Mouse (Mus musculus) large intestine, adult 2 months (tissue): ENCODE data around the gene Gcnt3. TPM values are rescaled to one million over a fixed set of nuclear protein-coding genes. Genes with fewer than 3 reads are reported as not detected.
"Not testable (repeated sequence)": the region's sequence is repeated elsewhere in the genome, so short reads cannot be mapped to it uniquely, and the experiment has no call there.

Source experiments
- DNase-seq: peaks from one replicate; pipeline ENCODE4 v3.0.0-alpha.2; 2012; ENCODE audit warnings: low read depth, low spot score
- WGBS: fragments of 180-500 bp; shearing (Covaris S2); methylation state at CpG from one replicate; pipeline ENCODE4 v1.1.7; 2018; 5-methylcytosine and 5-hydroxymethylcytosine counted together
- polyA plus RNA-seq: library from polyadenylated mRNA; depleted of rRNA; stranded (reverse); fragments of >200 nt; gene quantifications from 2 replicates; pipeline ENCODE4 v1.2.3, GENCODE M21; 2012

The Gcnt3 gene
- polyA plus RNA-seq, 1 experiment: 17.8 TPM

DNA sequence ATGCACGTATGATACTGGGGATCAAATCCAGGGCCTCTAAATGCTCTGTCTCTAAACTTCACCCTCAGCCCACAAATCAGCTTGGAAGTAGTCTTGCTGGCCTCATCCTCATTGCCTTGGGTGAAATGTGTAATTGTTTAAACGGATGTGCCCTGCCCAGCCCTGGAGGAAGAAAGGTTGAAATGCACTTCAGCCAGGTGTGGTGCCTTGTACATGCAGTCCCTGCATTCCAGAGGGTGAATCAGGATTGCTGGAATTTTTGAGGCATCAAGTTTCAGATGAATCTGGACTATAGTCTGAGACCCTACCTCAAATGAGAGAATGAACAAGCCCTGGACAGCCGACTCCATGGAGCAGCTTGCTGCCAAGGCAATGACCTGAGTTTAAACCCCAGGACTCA lies 10.0 kb upstream of the Gcnt3 start:
- WGBS: 31% methylated on average over 3 of the region's 3 CpGs
- no peak for DNase-seq

DNA sequence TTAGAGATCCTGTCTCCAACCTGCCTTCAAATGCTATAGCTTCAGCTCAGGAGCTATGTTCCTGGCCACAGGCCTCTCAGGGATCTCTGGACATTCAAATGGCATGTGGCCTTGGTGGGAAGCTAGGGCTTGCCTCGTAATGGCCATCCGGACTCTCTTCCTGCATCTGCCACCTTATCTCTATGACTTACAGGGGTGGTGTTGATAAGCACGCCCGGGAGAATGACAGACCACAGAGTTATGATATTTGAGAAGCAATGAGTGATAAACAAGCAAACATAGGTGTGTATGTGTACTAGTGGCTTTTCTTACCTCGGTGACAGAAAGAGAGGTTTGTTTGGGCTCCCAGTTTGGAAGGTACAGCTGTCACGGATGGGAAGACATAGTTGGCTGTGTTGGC lies 8.4 kb upstream of the Gcnt3 start:
- WGBS: 33% methylated on average over 6 of the region's 6 CpGs
- no peak for DNase-seq

DNA sequence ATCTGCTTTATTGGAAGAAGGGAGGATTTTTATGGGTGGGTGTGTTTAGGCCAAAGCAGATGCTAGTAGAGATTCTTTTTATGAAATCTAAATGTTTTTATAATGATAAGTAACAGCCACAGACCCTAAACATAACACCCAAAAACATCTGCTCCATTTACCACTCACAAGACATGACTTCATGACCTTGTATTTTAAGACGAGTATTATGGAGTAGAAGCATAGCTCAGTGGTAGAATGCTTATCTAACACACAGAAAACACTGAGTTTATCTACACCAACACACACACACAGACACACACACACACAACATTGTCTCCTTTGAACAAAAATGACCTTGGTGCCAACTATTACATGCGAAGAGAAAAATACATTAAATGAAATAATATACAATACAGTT lies 7.0 kb upstream of the Gcnt3 start:
- no peak for DNase-seq
- 36% methylated on average over 2 of the region's 2 CpGs for WGBS

DNA sequence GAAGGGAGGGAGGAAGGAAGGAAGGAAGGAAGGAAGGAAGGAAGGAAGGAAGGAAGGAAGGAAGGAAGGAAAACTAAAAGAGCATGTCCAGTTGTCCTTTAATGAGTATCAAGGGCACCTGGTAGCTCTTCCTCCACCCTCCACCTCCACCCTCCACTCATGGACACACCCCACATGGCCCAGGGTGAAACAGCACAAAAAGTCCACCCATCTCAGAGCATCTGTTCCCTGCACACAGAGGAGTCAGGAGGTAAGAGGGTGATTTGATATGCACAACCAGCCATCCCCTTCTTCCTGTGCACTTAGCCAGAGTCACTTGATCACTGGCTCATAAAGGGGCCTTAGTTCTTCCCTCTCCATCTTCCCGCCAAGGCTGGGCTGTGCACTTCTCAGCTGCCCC lies 5.0 kb upstream of the Gcnt3 start:
- 68% methylated on average over 1 of the region's 1 CpGs for WGBS
- DNase-seq: no peak

DNA sequence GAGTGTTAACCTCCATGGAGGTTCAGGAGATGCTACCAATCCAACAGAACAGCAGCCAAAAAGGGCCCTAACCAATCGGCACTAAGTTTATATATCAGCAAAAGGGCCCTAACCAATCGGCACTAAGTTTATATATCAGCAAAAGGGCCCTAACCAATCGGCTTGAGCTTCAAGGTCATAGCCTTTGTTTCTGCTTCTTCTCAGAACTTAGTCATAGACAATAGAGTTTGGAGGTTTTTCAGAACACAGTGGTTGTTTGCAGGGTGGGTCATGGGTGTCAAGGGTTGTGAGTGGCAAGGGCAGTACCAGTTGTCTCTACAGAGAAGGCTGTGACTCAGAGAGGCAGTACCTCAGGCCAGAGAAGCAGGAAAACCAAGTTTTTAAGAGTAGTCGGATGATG lies 4.2 kb upstream of the Gcnt3 start:
- 81% methylated on average over 4 of the region's 4 CpGs for WGBS
- no peak for DNase-seq

DNA sequence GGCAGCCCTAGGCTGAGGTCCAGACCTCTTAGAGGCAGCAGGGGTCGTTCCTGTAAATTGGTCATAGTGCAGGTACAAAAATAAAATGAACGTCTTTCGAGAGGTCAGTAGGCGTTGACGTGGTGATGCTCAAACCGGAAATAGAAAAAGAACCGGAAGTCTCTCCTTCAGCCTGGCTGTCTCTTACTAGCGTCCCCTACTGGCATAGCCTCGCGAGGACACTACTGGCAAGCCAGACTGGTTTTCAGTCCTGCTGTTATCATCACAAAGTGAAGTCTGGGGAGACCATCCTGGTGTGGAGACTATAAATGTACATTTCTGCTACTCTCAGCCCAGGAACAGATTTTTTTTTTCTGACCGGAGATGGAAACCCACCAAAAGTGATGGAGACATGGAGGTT lies 2.7 kb upstream of the Gcnt3 start:
- WGBS: 67% methylated on average over 11 of the region's 11 CpGs
- DNase-seq: no peak

DNA sequence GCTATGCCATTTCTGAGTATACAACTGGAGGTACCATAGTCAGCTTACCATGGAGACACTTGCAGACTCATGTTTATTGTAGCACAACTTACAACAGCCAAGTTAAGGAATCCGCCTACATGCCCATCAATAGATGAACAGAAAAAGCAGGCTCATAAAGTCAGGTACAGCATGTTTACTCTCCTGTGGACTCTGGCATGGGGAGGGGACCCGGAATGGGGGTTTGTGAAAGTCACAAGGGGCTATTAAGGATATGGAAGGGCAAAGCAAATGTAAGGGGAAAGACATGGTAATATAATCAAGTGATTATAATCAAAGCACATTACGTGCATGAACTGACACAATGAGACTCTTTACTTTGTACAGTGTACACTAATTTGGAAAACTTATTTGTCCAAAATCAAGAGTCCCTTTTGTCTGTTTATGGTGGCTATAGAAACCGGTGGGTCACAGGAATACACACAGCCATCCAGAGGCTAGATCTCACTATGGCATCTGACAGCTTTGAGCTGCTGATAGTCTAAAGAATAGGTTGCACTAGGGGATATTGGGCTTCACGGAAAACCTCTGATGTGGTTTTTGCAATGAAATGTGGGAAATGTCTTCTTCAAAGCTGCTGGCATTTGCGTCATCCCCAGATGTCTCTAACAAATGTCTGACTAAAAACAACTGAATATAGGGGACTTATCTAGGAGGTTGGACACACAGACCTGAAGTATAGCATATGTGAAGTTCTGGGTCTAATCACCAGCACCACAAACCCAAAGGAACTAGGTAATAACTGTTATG lies 1.9 kb upstream of the Gcnt3 start:
- no peak for DNase-seq
- 26% methylated on average over 6 of the region's 6 CpGs for WGBS

DNA sequence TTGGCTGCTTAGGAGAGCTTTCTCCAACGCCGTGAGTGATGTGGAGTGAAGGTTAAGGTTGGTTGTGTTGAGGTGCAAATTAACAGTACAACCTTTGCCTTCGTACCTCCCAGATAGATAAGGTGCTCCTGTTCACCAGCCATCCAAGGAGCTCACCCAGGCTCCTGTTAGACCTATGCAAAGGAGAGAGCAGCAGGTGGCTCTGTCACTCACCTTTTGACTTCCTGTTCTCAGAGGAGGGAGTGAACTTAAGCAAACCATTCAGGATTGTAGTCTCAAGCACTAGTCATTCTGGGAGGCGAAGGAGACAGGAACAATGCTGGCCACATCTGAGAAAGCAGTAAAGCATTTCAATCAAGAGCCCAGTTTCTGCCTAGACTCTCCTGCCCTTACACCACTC lies 1.2 kb downstream of the Gcnt3 start:
- 23% methylated on average over 4 of the region's 4 CpGs for whole genome bisulfite sequencing
- no peak for DNase-seq

DNA sequence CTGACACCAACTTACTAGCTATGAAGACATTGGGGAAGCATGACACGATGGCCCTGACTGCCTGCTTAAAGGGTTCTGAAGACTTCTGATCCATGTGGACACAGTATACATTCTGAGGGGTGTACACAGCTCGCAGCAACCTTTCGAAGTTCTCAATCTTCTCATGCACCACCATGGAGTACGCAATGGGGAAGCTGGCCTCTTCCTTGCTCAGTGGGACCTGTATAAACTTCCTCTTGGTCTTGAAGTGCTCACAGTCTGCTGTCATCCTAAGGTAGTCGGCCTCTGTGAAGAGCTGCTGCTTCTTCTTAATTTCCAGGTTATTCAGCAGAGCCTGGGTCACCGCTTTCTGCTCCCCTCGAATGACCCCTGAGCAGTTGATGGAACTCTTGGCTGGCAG lies 3.2 kb downstream of the Gcnt3 start:
- 71% methylated on average over 7 of the region's 7 CpGs for WGBS
- no peak for DNase-seq

DNA sequence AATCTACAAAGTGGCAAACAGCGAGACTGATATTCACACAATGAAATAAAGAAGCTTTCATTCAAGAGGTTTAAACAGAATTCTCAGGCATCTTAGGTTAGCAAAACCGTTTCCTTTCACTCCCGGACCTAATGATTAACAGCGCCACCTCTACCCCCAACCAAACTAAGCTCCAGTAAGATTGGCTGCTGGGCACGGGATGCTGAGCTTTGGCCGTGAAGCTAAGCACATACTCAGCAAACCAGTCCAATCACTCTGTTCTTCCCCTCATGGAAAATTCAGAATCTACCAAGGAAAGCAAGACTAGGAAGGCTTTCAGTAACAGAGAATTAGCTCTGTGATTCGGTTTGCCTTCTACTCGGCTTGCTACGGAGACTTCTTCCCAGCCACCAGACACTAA lies 4.8 kb downstream of the Gcnt3 start:
- DNase-seq: no peak
- 26% methylated on average over 9 of the region's 9 CpGs for WGBS

DNA sequence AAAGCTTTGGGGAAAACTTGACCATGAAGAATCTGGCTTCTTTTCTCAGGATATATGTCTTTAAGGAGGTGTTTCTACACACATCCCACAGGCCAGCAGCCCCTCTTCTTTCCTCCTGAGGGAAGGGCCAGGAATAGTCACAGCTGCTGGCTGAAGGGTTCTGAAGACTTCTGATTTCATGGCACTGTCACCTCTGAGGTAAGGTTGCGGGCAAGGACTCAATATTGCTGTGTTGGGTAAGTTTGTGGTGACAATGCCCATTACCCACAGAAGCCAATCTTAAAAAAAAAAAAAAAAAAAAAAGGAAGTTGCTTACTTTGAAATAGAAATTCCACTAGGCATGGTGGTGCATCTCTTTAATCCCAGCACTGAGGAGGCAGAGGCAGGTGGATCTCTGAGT lies 5.7 kb downstream of the Gcnt3 start:
- 65% methylated on average over 1 of the region's 1 CpGs for WGBS
- DNase-seq: no peak

DNA sequence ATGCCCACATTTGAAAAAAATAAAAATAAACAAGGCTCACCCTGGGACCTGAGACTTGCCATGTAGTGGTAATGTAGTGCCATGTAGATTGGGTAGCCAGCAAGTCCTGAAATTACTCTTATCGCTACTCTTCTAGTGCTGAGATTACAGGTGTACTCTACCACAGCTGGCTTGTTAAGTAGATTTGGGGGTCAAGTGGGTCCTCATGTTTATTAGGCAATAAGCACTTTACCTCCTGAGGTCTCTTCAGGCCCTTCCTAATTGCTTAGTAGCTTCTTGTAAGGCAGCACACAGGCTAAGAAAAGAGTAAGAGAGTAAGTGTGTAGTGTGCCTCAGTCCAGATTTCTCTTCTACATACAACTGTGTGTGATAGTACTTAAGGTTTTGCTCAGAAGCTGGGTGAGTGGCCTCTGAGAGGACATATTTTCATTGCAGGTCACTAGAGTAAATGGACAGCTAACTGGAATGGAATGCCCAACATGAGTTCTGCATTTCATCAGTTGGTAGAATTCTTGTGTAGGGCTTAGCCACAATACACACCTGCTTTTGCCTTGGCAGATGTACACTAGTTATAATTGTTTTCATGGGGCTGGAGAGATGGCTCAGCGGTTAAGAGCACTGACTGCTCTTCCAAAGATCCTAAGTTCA lies 12.4 kb downstream of the Gcnt3 start:
- WGBS: 89% methylated on average over 2 of the region's 2 CpGs
- no peak for DNase-seq

DNA sequence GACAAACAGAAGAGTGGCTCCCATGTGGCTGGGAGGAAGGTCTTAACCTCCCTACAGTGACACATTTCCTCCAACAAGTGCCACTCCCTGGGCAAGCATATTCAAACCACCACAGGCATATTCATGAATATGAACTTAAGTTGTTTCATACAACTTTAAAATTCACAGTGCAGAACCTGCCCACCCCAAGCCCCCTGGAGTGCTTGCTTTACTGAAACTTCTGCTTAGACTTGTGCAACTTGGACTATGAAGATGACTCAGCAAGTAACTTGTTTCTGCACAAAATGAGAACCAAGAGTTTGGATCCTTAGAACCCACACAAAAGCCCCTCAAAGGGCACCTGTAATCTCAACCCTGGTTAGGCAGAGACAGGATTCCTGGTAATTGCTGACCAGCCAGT lies 13.2 kb downstream of the Gcnt3 start:
- DNase-seq: no peak

DNA sequence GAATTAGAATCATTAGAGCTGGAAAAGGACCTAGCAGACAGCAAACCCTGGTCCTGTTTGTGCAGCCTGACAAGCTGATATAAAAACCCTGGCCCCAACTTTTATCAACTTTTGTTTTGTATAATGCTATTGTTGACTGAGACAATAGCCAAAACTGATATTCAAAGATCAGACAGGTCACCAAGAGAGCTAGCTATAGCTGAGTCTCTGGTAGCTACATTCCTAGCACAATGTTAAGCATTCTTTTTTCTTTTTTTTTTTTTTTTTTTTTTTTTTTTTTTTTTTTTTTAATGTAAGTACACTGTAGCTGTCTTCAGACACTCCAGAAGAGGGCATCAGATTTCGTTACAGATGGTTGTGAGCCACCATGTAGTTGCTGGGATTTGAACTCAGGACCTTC lies 14.3 kb downstream of the Gcnt3 start:
- DNase-seq: not testable (repeated sequence)
- WGBS: 72% methylated on average over 1 of the region's 1 CpGs

DNA sequence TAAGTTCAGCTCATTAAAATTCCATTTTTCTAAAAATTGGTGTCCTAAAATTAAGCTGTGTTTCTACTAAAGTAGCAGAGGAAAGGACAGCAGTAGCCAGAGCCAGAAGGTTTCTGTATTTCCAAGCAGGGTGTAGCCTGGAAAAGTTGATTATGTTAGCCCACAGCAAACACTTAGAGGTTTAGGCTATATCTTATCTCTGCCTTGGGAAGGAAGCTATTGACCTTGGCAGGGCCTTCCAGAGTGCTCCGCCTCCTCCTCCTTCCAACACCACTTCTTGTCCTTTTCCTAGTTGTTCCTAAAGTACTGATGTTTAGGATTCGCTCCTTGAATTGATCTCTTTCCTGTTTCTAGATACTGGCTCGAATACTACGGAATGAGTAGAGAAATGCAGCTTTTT lies 15.8 kb downstream of the Gcnt3 start:
- no peak for DNase-seq
- WGBS: 44% methylated on average over 4 of the region's 4 CpGs

DNA sequence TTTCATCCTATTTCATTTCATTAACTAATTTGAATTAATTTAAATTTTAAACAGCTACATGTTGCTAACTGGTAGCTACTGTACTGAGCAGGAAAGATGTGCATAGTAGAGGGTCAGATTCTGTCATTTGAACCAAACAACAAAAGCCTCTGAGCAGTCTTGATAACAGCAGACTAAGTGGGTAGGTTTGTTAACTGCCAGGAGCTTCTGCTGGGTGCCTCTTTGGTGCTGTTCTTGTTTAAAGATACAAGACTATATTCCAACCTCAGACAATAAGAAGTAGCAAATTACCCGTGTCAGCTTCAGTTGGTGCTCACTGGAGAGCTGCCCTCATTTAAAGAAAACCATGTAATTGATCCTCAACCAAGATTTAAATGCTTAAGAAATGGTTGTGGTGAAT lies 16.3 kb downstream of the Gcnt3 start:
- no peak for DNase-seq
- 25% methylated on average over 1 of the region's 1 CpGs for WGBS

DNA sequence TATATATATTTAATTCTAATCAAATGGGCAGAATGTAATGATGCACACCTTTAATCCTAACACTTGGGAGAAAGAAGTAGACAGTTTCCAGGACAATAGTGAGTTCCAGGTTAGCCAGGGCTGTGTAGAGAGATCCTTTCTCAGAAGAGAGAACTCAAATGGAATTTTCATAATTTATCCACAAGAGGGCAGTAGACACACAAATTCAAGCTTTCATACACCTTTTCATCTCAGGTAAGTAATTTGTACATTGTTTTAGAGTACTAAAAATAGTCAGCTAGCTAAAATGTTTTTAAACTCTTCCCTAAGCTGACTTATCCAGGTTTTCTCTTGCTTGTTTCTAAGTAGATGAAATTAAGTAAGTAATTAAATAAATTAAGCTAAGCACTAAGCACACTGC lies 19.0 kb downstream of the Gcnt3 start:
- no peak for DNase-seq

DNA sequence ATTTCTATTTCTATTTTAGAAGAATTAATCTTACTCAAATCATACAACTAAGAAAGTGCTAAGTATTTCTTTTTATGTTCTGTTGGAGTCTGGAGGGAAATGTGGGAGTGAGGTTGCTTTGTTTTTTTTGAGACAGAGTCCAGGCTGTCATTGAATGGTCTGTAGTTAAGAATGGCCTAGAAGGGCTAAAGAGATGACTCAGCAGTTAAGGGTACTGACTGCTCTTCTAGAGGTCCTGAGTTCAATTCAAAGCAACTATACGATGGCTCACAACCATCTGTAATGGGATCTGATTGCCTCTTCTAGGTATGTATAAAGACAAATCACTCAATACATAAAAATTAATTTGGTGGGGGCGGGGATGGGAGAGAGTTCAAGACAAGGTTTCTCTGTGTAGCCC lies 22.3 kb downstream of the Gcnt3 start:
- 86% methylated on average over 2 of the region's 2 CpGs for WGBS
- DNase-seq: no peak

DNA sequence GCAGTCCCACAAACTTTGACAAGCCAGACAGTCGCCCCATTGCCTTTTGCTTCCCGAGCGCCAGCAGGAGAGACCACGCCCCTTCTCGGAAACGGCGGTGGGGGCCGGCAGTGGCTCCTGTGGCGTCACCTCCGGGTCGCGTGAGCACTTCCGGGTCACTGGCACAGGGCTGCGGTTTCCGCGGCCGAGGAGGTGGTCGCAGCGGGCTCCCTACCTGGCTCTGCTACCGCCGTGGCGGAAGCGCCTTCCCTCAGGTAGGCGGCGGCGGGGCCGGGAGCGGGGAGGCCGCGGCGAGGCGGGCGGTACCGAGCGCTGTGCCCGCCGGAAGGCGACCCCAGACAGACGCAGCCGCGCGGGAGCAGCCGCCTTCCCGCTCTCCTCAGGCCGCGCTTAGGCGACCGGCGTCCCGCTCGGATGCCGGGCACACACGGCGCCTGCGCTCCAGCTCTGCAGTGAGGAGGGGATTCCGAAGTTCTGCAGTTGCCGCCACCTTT lies 25.4 kb downstream of the Gcnt3 start, which contains the start of gene Gtf2a2:
Gene Gtf2a2 (plus strand): TSS at position 143 of the 494 bp plus-strand sequence.
- under 1% methylated on average over 56 of the region's 57 CpGs for WGBS
- DNase-seq: no peak

DNA sequence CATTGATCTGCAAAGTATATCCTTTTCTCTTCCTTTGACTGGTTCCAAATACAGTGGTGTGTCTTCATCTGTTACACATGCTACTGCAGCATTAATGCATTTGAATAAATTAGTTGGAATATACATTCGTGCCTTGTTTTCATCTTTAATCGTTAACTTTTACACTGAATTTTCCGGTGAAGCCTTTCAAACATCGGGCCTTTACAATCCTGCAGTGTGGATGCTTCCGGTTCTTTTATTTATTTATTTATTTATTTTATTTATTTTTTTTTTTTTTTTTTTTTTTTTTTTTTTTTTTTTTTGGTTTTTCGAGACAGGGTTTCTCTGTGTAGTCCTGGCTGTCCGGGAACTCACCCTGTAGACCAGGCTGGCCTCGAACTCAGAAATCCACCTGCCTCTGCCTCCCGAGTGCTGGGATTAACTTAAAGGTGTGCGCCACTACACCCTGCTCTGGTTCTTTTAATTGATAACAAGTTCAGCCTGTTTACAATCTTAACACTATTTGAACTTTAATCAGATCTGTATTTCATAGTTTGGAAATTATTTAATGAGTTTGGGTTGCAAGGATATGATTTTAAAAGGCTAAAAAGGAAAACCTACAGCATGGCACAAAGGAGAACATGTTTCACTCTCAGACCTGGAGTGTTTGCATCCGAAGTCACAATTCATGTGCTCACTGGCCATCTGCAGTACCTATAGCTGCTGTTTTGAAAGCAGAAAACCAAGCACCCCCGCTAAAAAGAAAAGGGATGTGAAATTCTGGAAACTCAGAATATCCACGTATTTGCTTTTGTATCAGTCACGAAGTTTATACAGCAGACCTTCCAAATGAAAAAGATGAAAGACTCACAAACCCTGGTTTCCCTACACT lies 26.1 kb downstream of the Gcnt3 start:
- 51% methylated on average over 13 of the region's 14 CpGs for WGBS
- DNase-seq: no peak
